Mouse (Mus musculus): ENCODE data around the gene Gpr22. TPM values are rescaled to one million over a fixed set of nuclear protein-coding genes. Genes with fewer than 3 reads are reported as not detected.

Gpr22 gene
- polyA plus RNA-seq, 2 experiments = 0.04 TPM; not detected in 1

GRCm38 (mm10) chr12:31719586-31720275 is 6.0 kb upstream of the Gpr22 start:
- H3K4me1 ChIP-seq (replicated peaks; ENCODE audit: control insufficient read depth in 2 of 2, insufficient read depth in 2 of 2, low read length in 1 of 2) = no peaks in the 10 kb centered on the region
- WGBS (ENCODE audit: insufficient replicate concordance) = 77% methylated on average over 1 of the region's 1 CpGs
- ATAC-seq (ENCODE audit: insufficient read depth) (no peak), DNase-seq (ENCODE audit: low read depth in 3 of 3, low spot score in 3 of 3) (no peak)
- H3K27me3 ChIP-seq (ENCODE audit: control insufficient read depth, insufficient read depth, low read length) = no peaks in the 10 kb centered on the region
- no peak overlapping the region for H3K4me3 ChIP-seq (ENCODE audit: insufficient read depth in 1 of 2, low read depth in 2 of 2, low read length in 2 of 2)
- no peaks in the 10 kb centered on the region for H3K36me3 ChIP-seq (replicated peaks; ENCODE audit: control insufficient read depth, insufficient read depth, low read depth)
- no peak overlapping the region for H3K27ac ChIP-seq
- no peak overlapping the region for H3K9ac ChIP-seq (replicated peaks)
- no peak overlapping the region for H3K4me2 ChIP-seq (ENCODE audit: low read depth)
- H3K9me3 ChIP-seq (ENCODE audit: control insufficient read depth, low read length) = no peaks in the 10 kb centered on the region
- peak; percentile 30; the same call in 1 of the 2 replicates for TF ChIP-seq CTCF (IDR thresholded peaks at IDR 0.05; ENCODE audit: low read depth)
- TF ChIP-seq EP300 (IDR thresholded peaks at IDR 0.05; ENCODE audit: low read depth) = no peak

- ATAC-seq (ENCODE audit: insufficient read depth) (no peak), DNase-seq (ENCODE audit: low read depth in 3 of 3, low spot score in 3 of 3) (no peak)
Measured at GRCm38 (mm10) chr12:31714070-31714469, 323 bp upstream of the Gpr22 start.

GRCm38 (mm10) chr12:31712727-31713126 is 1.0 kb downstream of the Gpr22 start:
- DNase-seq (ENCODE audit: low read depth in 3 of 3, low spot score in 3 of 3) (no peak), ATAC-seq (ENCODE audit: insufficient read depth) (no peak)
- TF ChIP-seq CTCF (IDR thresholded peaks at IDR 0.05; ENCODE audit: low read depth) (no peak), EP300 (IDR thresholded peaks at IDR 0.05; ENCODE audit: low read depth) (no peak)
- H3K4me2 ChIP-seq (ENCODE audit: low read depth) = no peak overlapping the region
- H3K27ac ChIP-seq = no peak overlapping the region
- H3K9me3 ChIP-seq (ENCODE audit: control insufficient read depth, low read length) = no peaks in the 10 kb centered on the region
- 71% methylated on average over 4 of the region's 4 CpGs for WGBS (ENCODE audit: insufficient replicate concordance)
- no peaks in the 10 kb centered on the region for H3K4me1 ChIP-seq (replicated peaks; ENCODE audit: control insufficient read depth in 2 of 2, insufficient read depth in 2 of 2, low read length in 1 of 2)
- no peak overlapping the region for H3K9ac ChIP-seq (replicated peaks)
- no peaks in the 10 kb centered on the region for H3K36me3 ChIP-seq (replicated peaks; ENCODE audit: control insufficient read depth, insufficient read depth, low read depth)
- H3K27me3 ChIP-seq (ENCODE audit: control insufficient read depth, insufficient read depth, low read length) = no peaks in the 10 kb centered on the region
- no peak overlapping the region for H3K4me3 ChIP-seq (ENCODE audit: insufficient read depth in 1 of 2, low read depth in 2 of 2, low read length in 2 of 2)

More at GRCm38 (mm10) chr12:31714070-31714469, 323 bp upstream of the Gpr22 start:
- Histone ChIP-seq H3K27me3 (ENCODE audit: control insufficient read depth, insufficient read depth, low read length) (no peaks in the 10 kb centered on the region), H3K4me3 (ENCODE audit: insufficient read depth in 1 of 2, low read depth in 2 of 2, low read length in 2 of 2) (no peak overlapping the region), H3K27ac (no peak overlapping the region), H3K36me3 (replicated peaks; ENCODE audit: control insufficient read depth, insufficient read depth, low read depth) (no peaks in the 10 kb centered on the region), H3K9me3 (ENCODE audit: control insufficient read depth, low read length) (no peaks in the 10 kb centered on the region), H3K9ac (replicated peaks) (no peak overlapping the region), H3K4me1 (replicated peaks; ENCODE audit: control insufficient read depth in 2 of 2, insufficient read depth in 2 of 2, low read length in 1 of 2) (no peaks in the 10 kb centered on the region), H3K4me2 (ENCODE audit: low read depth) (no peak overlapping the region)
- 72% methylated on average over 3 of the region's 3 CpGs for WGBS (ENCODE audit: insufficient replicate concordance)
- TF ChIP-seq EP300 (IDR thresholded peaks at IDR 0.05; ENCODE audit: low read depth) = no peak
- TF ChIP-seq CTCF (IDR thresholded peaks at IDR 0.05; ENCODE audit: low read depth) = no peak

- no peaks in the 10 kb centered on the region for H3K27me3 ChIP-seq (ENCODE audit: control insufficient read depth, insufficient read depth, low read length)
- no peaks in the 10 kb centered on the region for H3K9me3 ChIP-seq (ENCODE audit: control insufficient read depth, low read length)
- H3K4me3 ChIP-seq (ENCODE audit: insufficient read depth in 1 of 2, low read depth in 2 of 2, low read length in 2 of 2) = no peak overlapping the region
- H3K4me2 ChIP-seq (ENCODE audit: low read depth) = no peak overlapping the region
- no peaks in the 10 kb centered on the region for H3K36me3 ChIP-seq (replicated peaks; ENCODE audit: control insufficient read depth, insufficient read depth, low read depth)
- H3K27ac ChIP-seq = no peak overlapping the region
- no peaks in the 10 kb centered on the region for H3K4me1 ChIP-seq (replicated peaks; ENCODE audit: control insufficient read depth in 2 of 2, insufficient read depth in 2 of 2, low read length in 1 of 2)
- 37% methylated on average over 5 of the region's 5 CpGs for WGBS (ENCODE audit: insufficient replicate concordance)
- no peak for TF ChIP-seq EP300 (IDR thresholded peaks at IDR 0.05; ENCODE audit: low read depth)
- no peak for TF ChIP-seq CTCF (IDR thresholded peaks at IDR 0.05; ENCODE audit: low read depth)
- no peak for DNase-seq (ENCODE audit: low read depth in 3 of 3, low spot score in 3 of 3)
- H3K9ac ChIP-seq (replicated peaks) = no peak overlapping the region
- no peak for ATAC-seq (ENCODE audit: insufficient read depth)
Measured at GRCm38 (mm10) chr12:31712233-31712632, 1.5 kb downstream of the Gpr22 start.

- H3K27me3 ChIP-seq (ENCODE audit: control insufficient read depth, insufficient read depth, low read length) = no peaks in the 10 kb centered on the region
- no peaks in the 10 kb centered on the region for H3K4me1 ChIP-seq (replicated peaks; ENCODE audit: control insufficient read depth in 2 of 2, insufficient read depth in 2 of 2, low read length in 1 of 2)
- H3K36me3 ChIP-seq (replicated peaks; ENCODE audit: control insufficient read depth, insufficient read depth, low read depth) = no peaks in the 10 kb centered on the region
- ATAC-seq (ENCODE audit: insufficient read depth) (no peak), DNase-seq (ENCODE audit: low read depth in 3 of 3, low spot score in 3 of 3) (no peak)
- no peak overlapping the region for H3K4me3 ChIP-seq (ENCODE audit: insufficient read depth in 1 of 2, low read depth in 2 of 2, low read length in 2 of 2)
- WGBS (ENCODE audit: insufficient replicate concordance) = 83% methylated on average over 6 of the region's 6 CpGs
- H3K4me2 ChIP-seq (ENCODE audit: low read depth) = no peak overlapping the region
- no peak overlapping the region for H3K9ac ChIP-seq (replicated peaks)
- TF ChIP-seq CTCF (IDR thresholded peaks at IDR 0.05; ENCODE audit: low read depth) (no peak), EP300 (IDR thresholded peaks at IDR 0.05; ENCODE audit: low read depth) (no peak)
- H3K9me3 ChIP-seq (ENCODE audit: control insufficient read depth, low read length) = no peaks in the 10 kb centered on the region
- no peak overlapping the region for H3K27ac ChIP-seq
Measured at GRCm38 (mm10) chr12:31709665-31710064, 4.1 kb downstream of the Gpr22 start.
